Mouse (Mus musculus): ENCODE data around the gene Fam83f. TPM values are rescaled to one million over a fixed set of nuclear protein-coding genes. Genes with fewer than 3 reads are reported as not detected.

The Fam83f gene
- polyA plus RNA-seq, 1 experiment from 2014 or later, result 0.39 TPM

DNA sequence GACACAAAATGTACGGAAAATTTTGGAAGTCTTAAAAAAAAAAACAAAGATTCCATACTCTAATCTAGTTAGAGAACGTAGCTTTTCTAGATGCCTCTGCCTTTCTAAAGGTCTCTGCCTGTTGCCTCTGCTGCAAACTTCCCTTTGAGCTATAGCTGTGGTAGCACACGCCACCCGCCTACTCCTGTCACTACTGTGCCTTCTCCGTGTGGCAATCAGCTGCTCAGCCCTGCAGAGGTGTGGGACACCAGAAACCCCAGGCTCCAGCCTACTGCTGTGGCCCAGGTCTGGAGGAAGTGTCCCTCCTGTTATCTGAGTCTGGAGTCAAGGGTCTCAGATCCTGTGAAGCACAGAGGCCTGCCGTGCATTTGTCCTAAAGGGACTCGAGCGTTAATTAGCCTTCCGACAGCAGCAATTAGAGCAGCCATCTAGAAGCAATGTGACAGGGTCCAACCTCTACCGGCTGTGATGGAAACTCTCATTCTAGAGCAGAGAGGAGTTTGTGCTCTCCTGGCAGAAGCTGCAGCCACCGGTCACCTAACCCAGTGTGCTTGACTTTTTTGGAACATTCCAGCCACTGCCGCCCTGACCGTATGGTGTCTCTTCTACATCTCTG is 34.8 kb upstream of the Fam83f start:
- no peaks in the 10 kb centered on the region for H3K36me3 ChIP-seq (ENCODE audit: control insufficient read depth, insufficient read depth, low read length)
- H3K9ac ChIP-seq (ENCODE audit: low read depth, low read length), result no peak overlapping the region
- no peak overlapping the region for H3K27ac ChIP-seq (ENCODE audit: low read depth, low read length)
- no peaks in the 10 kb centered on the region for H3K4me1 ChIP-seq (ENCODE audit: control insufficient read depth, insufficient read depth, low read depth, low read length)
- no peaks in the 10 kb centered on the region for H3K27me3 ChIP-seq (replicated peaks; ENCODE audit: control insufficient read depth, insufficient read depth, low read length)
- no peak overlapping the region for H3K4me3 ChIP-seq (ENCODE audit: low read length)
- no peak for ATAC-seq
- WGBS, result 56% methylated on average over 13 of the region's 13 CpGs
- H3K9me3 ChIP-seq (ENCODE audit: control insufficient read depth, low read length), result no peaks in the 10 kb centered on the region
- no peak overlapping the region for H3K4me2 ChIP-seq (ENCODE audit: low read length)

GRCm38 (mm10) chr15:80639071-80639702 is 32.5 kb upstream of the Fam83f start:
- no peaks in the 10 kb centered on the region for H3K9me3 ChIP-seq (ENCODE audit: control insufficient read depth, low read length)
- 70% methylated on average over 11 of the region's 11 CpGs for WGBS

DNA sequence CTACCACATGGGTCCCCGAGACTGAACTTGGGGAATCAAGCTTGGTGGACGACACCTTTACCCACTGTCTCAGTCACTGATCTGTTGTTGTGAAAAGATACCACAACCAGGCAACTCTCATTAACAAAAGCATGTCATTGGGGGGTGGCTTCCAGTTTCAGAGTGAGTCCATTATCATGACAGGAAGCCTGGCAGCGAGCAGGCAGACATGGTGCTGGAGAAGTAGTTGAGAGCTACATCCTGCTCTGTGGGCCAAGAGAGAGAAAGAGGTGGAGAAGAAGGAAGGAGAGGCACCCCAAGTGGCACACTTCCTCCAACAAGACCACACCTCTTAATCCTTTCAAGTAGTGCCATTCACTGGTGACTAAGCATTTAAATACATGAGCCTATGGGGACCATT is 31.8 kb upstream of the Fam83f start:
- WGBS, result 85% methylated on average over 3 of the region's 3 CpGs
- Histone ChIP-seq H3K36me3 (ENCODE audit: control insufficient read depth, insufficient read depth, low read length) (no peaks in the 10 kb centered on the region), H3K9me3 (ENCODE audit: control insufficient read depth, low read length) (no peaks in the 10 kb centered on the region), H3K9ac (ENCODE audit: low read depth, low read length) (no peak overlapping the region), H3K4me3 (ENCODE audit: low read length) (no peak overlapping the region), H3K27ac (ENCODE audit: low read depth, low read length) (no peak overlapping the region), H3K4me1 (ENCODE audit: control insufficient read depth, insufficient read depth, low read depth, low read length) (no peaks in the 10 kb centered on the region), H3K4me2 (ENCODE audit: low read length) (no peak overlapping the region), H3K27me3 (replicated peaks; ENCODE audit: control insufficient read depth, insufficient read depth, low read length) (no peaks in the 10 kb centered on the region)
- ATAC-seq, result no peak

More at GRCm38 (mm10) chr15:80639071-80639702, 32.5 kb upstream of the Fam83f start:
- no peaks in the 10 kb centered on the region for H3K27me3 ChIP-seq (replicated peaks; ENCODE audit: control insufficient read depth, insufficient read depth, low read length)
- no peak overlapping the region for H3K4me2 ChIP-seq (ENCODE audit: low read length)
- no peak overlapping the region for H3K4me3 ChIP-seq (ENCODE audit: low read length)
- no peaks in the 10 kb centered on the region for H3K4me1 ChIP-seq (ENCODE audit: control insufficient read depth, insufficient read depth, low read depth, low read length)
- H3K36me3 ChIP-seq (ENCODE audit: control insufficient read depth, insufficient read depth, low read length), result no peaks in the 10 kb centered on the region
- no peak overlapping the region for H3K9ac ChIP-seq (ENCODE audit: low read depth, low read length)
- ATAC-seq, result no peak
- no peak overlapping the region for H3K27ac ChIP-seq (ENCODE audit: low read depth, low read length)

DNA sequence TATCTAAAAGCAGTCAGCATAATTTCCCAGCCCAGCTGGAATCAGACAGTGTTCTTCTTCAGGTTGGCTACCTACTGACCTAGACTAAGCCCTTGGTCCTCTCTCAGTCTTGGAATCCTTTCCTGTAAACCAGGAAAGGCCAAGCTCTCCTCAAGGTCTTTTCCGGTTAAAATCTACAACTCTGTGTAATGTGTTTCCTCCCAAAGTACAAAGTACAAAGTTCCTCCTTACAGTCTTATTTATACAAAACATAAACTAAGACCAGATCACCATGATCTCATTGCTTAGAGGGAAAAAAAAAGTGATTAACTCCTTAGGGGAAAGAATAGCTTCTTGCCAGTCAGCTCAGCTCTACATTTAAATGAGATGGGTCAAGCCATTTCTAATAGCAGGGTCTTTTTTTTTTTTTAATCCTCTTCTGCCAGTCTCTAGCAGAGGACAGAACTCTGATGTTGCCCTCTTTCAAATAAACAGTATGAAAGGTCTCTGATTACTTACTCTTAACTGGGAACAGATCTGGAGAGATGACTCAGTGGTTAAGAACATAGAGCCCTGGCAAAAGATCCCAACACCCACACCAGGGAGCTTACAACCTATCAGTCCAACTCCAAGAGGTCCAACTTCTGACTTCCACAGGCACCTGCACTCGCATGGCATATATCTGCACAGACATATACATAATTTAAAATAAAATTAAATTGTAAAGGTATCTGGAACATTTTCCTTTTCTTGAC is 29.8 kb upstream of the Fam83f start:
- H3K9ac ChIP-seq (ENCODE audit: low read depth, low read length), result no peak overlapping the region
- H3K4me1 ChIP-seq (ENCODE audit: control insufficient read depth, insufficient read depth, low read depth, low read length), result no peaks in the 10 kb centered on the region
- ATAC-seq, result no peak
- WGBS, result 94% methylated on average over 2 of the region's 2 CpGs
- H3K27me3 ChIP-seq (replicated peaks; ENCODE audit: control insufficient read depth, insufficient read depth, low read length), result no peaks in the 10 kb centered on the region
- H3K4me3 ChIP-seq (ENCODE audit: low read length), result no peak overlapping the region
- H3K9me3 ChIP-seq (ENCODE audit: control insufficient read depth, low read length), result no peaks in the 10 kb centered on the region
- no peak overlapping the region for H3K4me2 ChIP-seq (ENCODE audit: low read length)
- H3K27ac ChIP-seq (ENCODE audit: low read depth, low read length), result no peak overlapping the region
- H3K36me3 ChIP-seq (ENCODE audit: control insufficient read depth, insufficient read depth, low read length), result no peaks in the 10 kb centered on the region

GRCm38 (mm10) chr15:80645006-80645797 is 26.4 kb upstream of the Fam83f start:
- H3K4me1 ChIP-seq (ENCODE audit: control insufficient read depth, insufficient read depth, low read depth, low read length), result no peaks in the 10 kb centered on the region
- no peaks in the 10 kb centered on the region for H3K36me3 ChIP-seq (ENCODE audit: control insufficient read depth, insufficient read depth, low read length)
- H3K4me3 ChIP-seq (ENCODE audit: low read length), result no peak overlapping the region
- 85% methylated on average over 17 of the region's 17 CpGs for WGBS
- no peak overlapping the region for H3K27ac ChIP-seq (ENCODE audit: low read depth, low read length)
- ATAC-seq, result no peak
- H3K9ac ChIP-seq (ENCODE audit: low read depth, low read length), result no peak overlapping the region
- no peaks in the 10 kb centered on the region for H3K9me3 ChIP-seq (ENCODE audit: control insufficient read depth, low read length)
- no peaks in the 10 kb centered on the region for H3K27me3 ChIP-seq (replicated peaks; ENCODE audit: control insufficient read depth, insufficient read depth, low read length)
- H3K4me2 ChIP-seq (ENCODE audit: low read length), result no peak overlapping the region

DNA sequence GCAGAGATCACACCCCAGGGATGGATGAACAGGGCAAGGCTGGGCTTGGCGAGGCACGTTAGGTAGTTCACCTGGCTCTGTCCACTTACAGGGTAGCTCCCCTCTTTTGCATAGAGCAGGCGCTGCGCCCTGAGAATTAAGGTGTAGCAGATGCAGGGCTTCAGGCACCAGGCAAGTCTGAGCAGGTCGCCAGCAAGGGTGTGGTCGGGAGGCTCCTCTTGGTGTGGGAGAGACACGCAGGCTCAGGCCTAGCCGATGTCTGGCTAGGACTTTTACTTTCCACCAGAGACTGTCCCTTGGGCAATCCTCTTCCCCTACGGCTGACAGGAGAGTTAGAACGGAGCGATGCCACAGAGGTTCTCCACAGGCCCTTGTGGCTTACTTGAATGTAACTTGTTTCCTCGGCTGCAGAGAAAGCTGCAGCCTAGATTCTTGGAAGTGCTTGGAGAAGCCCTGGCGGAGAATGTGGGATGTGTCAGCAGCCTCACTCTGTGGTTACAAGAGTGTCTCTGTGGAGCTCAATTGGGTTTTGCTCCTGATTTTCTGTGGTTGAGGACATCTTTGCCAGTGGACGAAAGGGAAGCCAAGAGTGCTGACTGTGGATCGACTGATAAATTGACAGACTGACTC is 22.6 kb upstream of the Fam83f start:
- no peak overlapping the region for H3K4me2 ChIP-seq (ENCODE audit: low read length)
- ATAC-seq, result no peak
- WGBS, result 76% methylated on average over 15 of the region's 15 CpGs

DNA sequence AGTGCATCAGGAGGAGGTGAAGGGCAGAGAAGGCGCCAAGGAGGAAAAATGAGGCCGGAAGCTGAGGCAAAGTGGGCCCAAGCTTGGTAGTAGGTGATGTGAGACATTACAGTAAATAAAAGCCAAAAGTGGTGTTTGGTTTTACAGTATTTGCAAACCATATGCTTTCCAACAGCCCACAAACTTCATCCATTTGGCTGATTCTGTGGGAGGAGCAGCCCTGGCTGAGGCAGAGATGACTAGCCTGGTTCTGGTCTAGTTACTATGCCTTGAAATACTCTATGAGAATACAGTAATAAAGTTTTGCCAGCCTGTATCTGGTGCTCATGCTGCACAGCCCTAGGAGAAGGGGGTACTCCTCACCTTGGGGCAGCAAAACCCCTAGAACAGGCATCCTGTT is 21.2 kb upstream of the Fam83f start:
- ATAC-seq, result no peak
- Histone ChIP-seq H3K4me2 (ENCODE audit: low read length) (no peak overlapping the region), H3K4me1 (ENCODE audit: control insufficient read depth, insufficient read depth, low read depth, low read length) (no peaks in the 10 kb centered on the region), H3K36me3 (ENCODE audit: control insufficient read depth, insufficient read depth, low read length) (no peaks in the 10 kb centered on the region), H3K27ac (ENCODE audit: low read depth, low read length) (no peak overlapping the region), H3K27me3 (replicated peaks; ENCODE audit: control insufficient read depth, insufficient read depth, low read length) (no peaks in the 10 kb centered on the region), H3K9me3 (ENCODE audit: control insufficient read depth, low read length) (no peaks in the 10 kb centered on the region), H3K4me3 (ENCODE audit: low read length) (no peak overlapping the region), H3K9ac (ENCODE audit: low read depth, low read length) (no peak overlapping the region)
- 82% methylated on average over 2 of the region's 2 CpGs for WGBS

More for the DNA sequence above, 22.6 kb upstream of the Fam83f start:
- no peaks in the 10 kb centered on the region for H3K27me3 ChIP-seq (replicated peaks; ENCODE audit: control insufficient read depth, insufficient read depth, low read length)
- no peak overlapping the region for H3K4me3 ChIP-seq (ENCODE audit: low read length)
- H3K4me1 ChIP-seq (ENCODE audit: control insufficient read depth, insufficient read depth, low read depth, low read length), result no peaks in the 10 kb centered on the region
- H3K9me3 ChIP-seq (ENCODE audit: control insufficient read depth, low read length), result no peaks in the 10 kb centered on the region
- H3K9ac ChIP-seq (ENCODE audit: low read depth, low read length), result no peak overlapping the region
- H3K27ac ChIP-seq (ENCODE audit: low read depth, low read length), result no peak overlapping the region
- no peaks in the 10 kb centered on the region for H3K36me3 ChIP-seq (ENCODE audit: control insufficient read depth, insufficient read depth, low read length)

GRCm38 (mm10) chr15:80653865-80654264 is 17.8 kb upstream of the Fam83f start:
- Histone ChIP-seq H3K9me3 (ENCODE audit: control insufficient read depth, low read length) (no peaks in the 10 kb centered on the region), H3K9ac (ENCODE audit: low read depth, low read length) (no peak overlapping the region), H3K4me2 (ENCODE audit: low read length) (no peak overlapping the region), H3K36me3 (ENCODE audit: control insufficient read depth, insufficient read depth, low read length) (no peaks in the 10 kb centered on the region), H3K4me3 (ENCODE audit: low read length) (no peak overlapping the region), H3K4me1 (ENCODE audit: control insufficient read depth, insufficient read depth, low read depth, low read length) (peaks cover 2% of the 10 kb centered on the region; the same call in 1 of the 2 replicates), H3K27me3 (replicated peaks; ENCODE audit: control insufficient read depth, insufficient read depth, low read length) (no peaks in the 10 kb centered on the region), H3K27ac (ENCODE audit: low read depth, low read length) (no peak overlapping the region)
- no peak for ATAC-seq
- 79% methylated on average over 8 of the region's 8 CpGs for WGBS
